Mouse (Mus musculus) stomach, postnatal 0 days (tissue): ENCODE measurements around the gene Mcl1.

Experiments used
- CTCF ChIP-seq: IDR thresholded peaks from 2 replicates; pipeline ENCODE4 v1.5.1; 2016; ENCODE audit warnings: antibody characterized with exemption, low read depth, mild to moderate bottlenecking, moderate library complexity
- EP300 ChIP-seq: optimal IDR thresholded peaks from 2 replicates; pipeline ENCODE3; 2016; ENCODE audit warnings: antibody characterized with exemption

- TF ChIP-seq CTCF, result peak; percentile 87
- peak; percentile 85 for TF ChIP-seq EP300
Measured at GRCm38 (mm10) chr3:95675301-95676092, 16.9 kb downstream of the Mcl1 start.
